Mouse (Mus musculus) embryonic facial prominence, embryonic 13.5 days (tissue): ENCODE data around the gene Lztr1. TPM values are rescaled to one million over a fixed set of nuclear protein-coding genes. Genes with fewer than 3 reads are reported as not detected.

Experiments
- ATAC-seq: fragments of 200-750 bp; cut with Nextera tagmentation; 2 replicates; pipeline ENCODE4 v1.8.0; 2017; ENCODE audit warnings: low read depth; ENCODE audit not compliant: insufficient number of reproducible peaks, insufficient read depth, low FRiP score, low TSS enrichment
- H3K27ac ChIP-seq: fragments of 300-500 bp; sonication (generic); 2 replicates; pipeline ENCODE4 v1.5.1; 2015; ENCODE audit warnings: moderate library complexity, mild to moderate bottlenecking, inconsistent platforms
- H3K27me3 ChIP-seq: fragments of 300-500 bp; sonication (generic); 2 replicates; pipeline ENCODE4 v1.6.1; 2015; ENCODE audit warnings: mild to moderate bottlenecking, inconsistent platforms
- H3K36me3 ChIP-seq: fragments of 300-500 bp; sonication (generic); 2 replicates; pipeline ENCODE4 v1.6.1; 2015; ENCODE audit warnings: mild to moderate bottlenecking, inconsistent platforms
- H3K4me1 ChIP-seq: fragments of 300-500 bp; sonication (generic); 2 replicates; pipeline ENCODE4 v1.6.1; 2015; ENCODE audit warnings: inconsistent platforms
- H3K4me2 ChIP-seq: fragments of 300-500 bp; sonication (generic); 2 replicates; pipeline ENCODE4 v1.6.1; 2015; ENCODE audit warnings: moderate library complexity, mild to moderate bottlenecking, inconsistent platforms
- H3K4me3 ChIP-seq: fragments of 300-500 bp; sonication (generic); 2 replicates; pipeline ENCODE4 v1.5.1; 2015; ENCODE audit warnings: mild to moderate bottlenecking, inconsistent platforms
- H3K9ac ChIP-seq: fragments of 300-500 bp; sonication (generic); 2 replicates; pipeline ENCODE4 v1.6.1; 2015; ENCODE audit warnings: mild to moderate bottlenecking, inconsistent platforms
- H3K9me3 ChIP-seq: fragments of 300-500 bp; sonication (generic); 2 replicates; pipeline ENCODE4 v1.6.1; 2016; ENCODE audit warnings: inconsistent platforms
- WGBS: fragments of 180-500 bp; shearing (Covaris S2); methylation state at CpG from one replicate; pipeline ENCODE4 v1.1.7; 2015; ENCODE audit warnings: mixed read lengths; 5-methylcytosine and 5-hydroxymethylcytosine counted together
- polyA plus RNA-seq: library from polyadenylated mRNA; unstranded; fragments of >200 nt; fragmentation: Nextera tagmentation; extraction: Ambion mirVana; gene quantifications from 2 replicates; pipeline ENCODE4 v1.2.1, GENCODE M21; 2015

Lztr1 gene
- polyA plus RNA-seq, 1 experiment from 2014 or later: 98.5 TPM

GRCm38 (mm10) chr16:17509240-17509597 is 731 bp downstream of the Lztr1 start:
- peak overlapping the region; percentile 94 for H3K27ac ChIP-seq
- no peak for ATAC-seq
- WGBS: 8% methylated on average over 9 of the region's 9 CpGs

GRCm38 (mm10) chr16:17510143-17510542 is 1.7 kb downstream of the Lztr1 start:
- Histone ChIP-seq H3K36me3 (peaks cover 43% of the 10 kb centered on the region), H3K27me3 (no peaks in the 10 kb centered on the region), H3K4me2 (peak overlapping the region; percentile 83), H3K9me3 (no peaks in the 10 kb centered on the region), H3K9ac (peak overlapping the region; percentile 88; the same call in 1 of the 2 replicates), H3K4me3 (peak overlapping the region; percentile 82), H3K27ac (no peak overlapping the region), H3K4me1 (peaks cover 11% of the 10 kb centered on the region)
- 97% methylated on average over 2 of the region's 2 CpGs for WGBS
- no peak for ATAC-seq

More at GRCm38 (mm10) chr16:17509240-17509597, 731 bp downstream of the Lztr1 start:
- peak overlapping the region; percentile 88 for H3K9ac ChIP-seq
- peak overlapping the region; percentile 83 for H3K4me2 ChIP-seq
- peaks cover 34% of the 10 kb centered on the region for H3K36me3 ChIP-seq
- H3K4me1 ChIP-seq: peaks cover 11% of the 10 kb centered on the region
- H3K27me3 ChIP-seq: no peaks in the 10 kb centered on the region
- no peaks in the 10 kb centered on the region for H3K9me3 ChIP-seq
- H3K4me3 ChIP-seq: peak overlapping the region; percentile 82

- no peak overlapping the region for H3K4me2 ChIP-seq
- 95% methylated on average over 2 of the region's 2 CpGs for WGBS
- H3K27ac ChIP-seq: no peak overlapping the region
- H3K9ac ChIP-seq: no peak overlapping the region
- H3K4me3 ChIP-seq: no peak overlapping the region
- H3K36me3 ChIP-seq: peaks cover 48% of the 10 kb centered on the region
- no peaks in the 10 kb centered on the region for H3K9me3 ChIP-seq
- peaks cover 11% of the 10 kb centered on the region for H3K4me1 ChIP-seq
- no peak for ATAC-seq
- no peaks in the 10 kb centered on the region for H3K27me3 ChIP-seq
These were observed 2.2 kb downstream of the Lztr1 start for GRCm38 (mm10) chr16:17510686-17511085.

- peaks cover 11% of the 10 kb centered on the region for H3K4me1 ChIP-seq
- H3K27ac ChIP-seq: no peak overlapping the region
- no peak overlapping the region for H3K4me2 ChIP-seq
- no peak for ATAC-seq
- 91% methylated on average over 4 of the region's 4 CpGs for WGBS
- peaks cover 56% of the 10 kb centered on the region for H3K36me3 ChIP-seq
- no peaks in the 10 kb centered on the region for H3K9me3 ChIP-seq
- peak overlapping the region; percentile 37; the same call in 1 of the 2 replicates for H3K9ac ChIP-seq
- H3K27me3 ChIP-seq: no peaks in the 10 kb centered on the region
- no peak overlapping the region for H3K4me3 ChIP-seq
These were observed 2.9 kb downstream of the Lztr1 start for GRCm38 (mm10) chr16:17511431-17511830.

GRCm38 (mm10) chr16:17518910-17519309 is 10.4 kb downstream of the Lztr1 start:
- 87% methylated on average over 2 of the region's 2 CpGs for WGBS
- Histone ChIP-seq H3K4me2 (no peak overlapping the region), H3K9me3 (no peaks in the 10 kb centered on the region), H3K27me3 (no peaks in the 10 kb centered on the region), H3K36me3 (peaks cover 98% of the 10 kb centered on the region), H3K9ac (no peak overlapping the region), H3K4me1 (no peaks in the 10 kb centered on the region), H3K27ac (no peak overlapping the region), H3K4me3 (no peak overlapping the region)
- no peak for ATAC-seq

- H3K9me3 ChIP-seq: no peaks in the 10 kb centered on the region
- ATAC-seq: no peak
- H3K36me3 ChIP-seq: peaks cover 97% of the 10 kb centered on the region
- no peaks in the 10 kb centered on the region for H3K4me1 ChIP-seq
- no peaks in the 10 kb centered on the region for H3K27me3 ChIP-seq
- WGBS: 94% methylated on average over 11 of the region's 11 CpGs
- no peak overlapping the region for H3K9ac ChIP-seq
- no peak overlapping the region for H3K4me2 ChIP-seq
- H3K4me3 ChIP-seq: no peak overlapping the region
- H3K27ac ChIP-seq: no peak overlapping the region
These were observed 15.7 kb downstream of the Lztr1 start for GRCm38 (mm10) chr16:17524156-17524555.

GRCm38 (mm10) chr16:17525524-17525923 is 17.0 kb downstream of the Lztr1 start:
- H3K9me3 ChIP-seq: no peaks in the 10 kb centered on the region
- no peaks in the 10 kb centered on the region for H3K27me3 ChIP-seq
- no peak for ATAC-seq
- no peak overlapping the region for H3K9ac ChIP-seq
- no peak overlapping the region for H3K27ac ChIP-seq
- peaks cover 8% of the 10 kb centered on the region for H3K4me1 ChIP-seq
- H3K4me2 ChIP-seq: no peak overlapping the region
- no peak overlapping the region for H3K4me3 ChIP-seq
- 85% methylated on average over 3 of the region's 3 CpGs for WGBS
- H3K36me3 ChIP-seq: peaks cover 84% of the 10 kb centered on the region

GRCm38 (mm10) chr16:17526223-17526622 is 17.7 kb downstream of the Lztr1 start:
- ATAC-seq: no peak
- no peak overlapping the region for H3K4me2 ChIP-seq
- H3K27me3 ChIP-seq: no peaks in the 10 kb centered on the region
- no peaks in the 10 kb centered on the region for H3K9me3 ChIP-seq
- peaks cover 8% of the 10 kb centered on the region for H3K4me1 ChIP-seq
- no peak overlapping the region for H3K9ac ChIP-seq
- 89% methylated on average over 6 of the region's 6 CpGs for WGBS
- no peak overlapping the region for H3K27ac ChIP-seq
- peaks cover 77% of the 10 kb centered on the region for H3K36me3 ChIP-seq
- no peak overlapping the region for H3K4me3 ChIP-seq

GRCm38 (mm10) chr16:17527606-17528005 is 19.1 kb downstream of the Lztr1 start:
- no peak overlapping the region for H3K4me2 ChIP-seq
- peaks cover 15% of the 10 kb centered on the region for H3K4me1 ChIP-seq
- H3K4me3 ChIP-seq: no peak overlapping the region
- H3K9me3 ChIP-seq: no peaks in the 10 kb centered on the region
- no peak overlapping the region for H3K9ac ChIP-seq
- H3K27me3 ChIP-seq: no peaks in the 10 kb centered on the region
- no peak overlapping the region for H3K27ac ChIP-seq
- ATAC-seq: no peak
- H3K36me3 ChIP-seq: peaks cover 63% of the 10 kb centered on the region

GRCm38 (mm10) chr16:17528276-17528675 is 19.8 kb downstream of the Lztr1 start:
- 0 out of 2 replicates have a peak overlapping the region, but pooled peaks have one; percentile 17 for H3K9ac ChIP-seq
- 87% methylated on average over 13 of the region's 13 CpGs for WGBS
- no peaks in the 10 kb centered on the region for H3K27me3 ChIP-seq

GRCm38 (mm10) chr16:17529981-17530586 is 21.6 kb downstream of the Lztr1 start:
- Histone ChIP-seq H3K9ac (peak overlapping the region; percentile 86), H3K36me3 (peaks cover 40% of the 10 kb centered on the region), H3K4me1 (peaks cover 15% of the 10 kb centered on the region), H3K4me3 (peak overlapping the region; percentile 64), H3K9me3 (no peaks in the 10 kb centered on the region), H3K27me3 (no peaks in the 10 kb centered on the region), H3K4me2 (peak overlapping the region; percentile 76), H3K27ac (peak overlapping the region; percentile 97)
- ATAC-seq: no peak
- WGBS: 16% methylated on average over 17 of the region's 17 CpGs

More at GRCm38 (mm10) chr16:17528276-17528675, 19.8 kb downstream of the Lztr1 start:
- no peak overlapping the region for H3K27ac ChIP-seq
- peaks cover 56% of the 10 kb centered on the region for H3K36me3 ChIP-seq
- no peak overlapping the region for H3K4me3 ChIP-seq
- H3K4me2 ChIP-seq: no peak overlapping the region
- peaks cover 15% of the 10 kb centered on the region for H3K4me1 ChIP-seq
- no peak for ATAC-seq
- H3K9me3 ChIP-seq: no peaks in the 10 kb centered on the region

- Histone ChIP-seq H3K4me3 (peak within 1 kb of the TSS; percentile 64), H3K36me3 (peaks cover 34% of the 10 kb centered on the region), H3K27me3 (no peaks in the 10 kb centered on the region), H3K4me2 (peak within 1 kb of the TSS; percentile 76), H3K4me1 (peaks cover 15% of the 10 kb centered on the region), H3K27ac (peak within 1 kb of the TSS; percentile 97), H3K9me3 (no peaks in the 10 kb centered on the region), H3K9ac (peak within 1 kb of the TSS; percentile 86)
- peak; percentile 93 for ATAC-seq
- WGBS: under 1% methylated on average over 67 of the region's 67 CpGs
These were observed 22.3 kb downstream of the Lztr1 start, which contains the start of gene Thap7 for GRCm38 (mm10) chr16:17530640-17531288. Gene Thap7, minus strand, starts transcription at chr16:17531136.
